Mouse (Mus musculus) heart, adult 2 months (tissue): ENCODE data around the gene Btn1a1.

Experiments
- CTCF ChIP-seq: fragments of 200-600 bp; IDR thresholded peaks from 2 replicates; pipeline ENCODE4 v1.8.1; 2022; ENCODE audit warnings: antibody characterized with exemption, mild to moderate bottlenecking, moderate library complexity
- EP300 ChIP-seq: fragments of 200-500 bp; IDR thresholded peaks from 2 replicates; pipeline ENCODE4 v1.6.1; 2011; ENCODE audit warnings: low read depth, low read length, control low read depth; ENCODE audit not compliant: insufficient read depth
- POLR2A ChIP-seq: fragments of 200-500 bp; IDR thresholded peaks from 2 replicates; pipeline ENCODE4 v1.6.1; 2011; ENCODE audit warnings: mild to moderate bottlenecking, low read depth, low read length, control low read depth; ENCODE audit not compliant: insufficient read depth

DNA sequence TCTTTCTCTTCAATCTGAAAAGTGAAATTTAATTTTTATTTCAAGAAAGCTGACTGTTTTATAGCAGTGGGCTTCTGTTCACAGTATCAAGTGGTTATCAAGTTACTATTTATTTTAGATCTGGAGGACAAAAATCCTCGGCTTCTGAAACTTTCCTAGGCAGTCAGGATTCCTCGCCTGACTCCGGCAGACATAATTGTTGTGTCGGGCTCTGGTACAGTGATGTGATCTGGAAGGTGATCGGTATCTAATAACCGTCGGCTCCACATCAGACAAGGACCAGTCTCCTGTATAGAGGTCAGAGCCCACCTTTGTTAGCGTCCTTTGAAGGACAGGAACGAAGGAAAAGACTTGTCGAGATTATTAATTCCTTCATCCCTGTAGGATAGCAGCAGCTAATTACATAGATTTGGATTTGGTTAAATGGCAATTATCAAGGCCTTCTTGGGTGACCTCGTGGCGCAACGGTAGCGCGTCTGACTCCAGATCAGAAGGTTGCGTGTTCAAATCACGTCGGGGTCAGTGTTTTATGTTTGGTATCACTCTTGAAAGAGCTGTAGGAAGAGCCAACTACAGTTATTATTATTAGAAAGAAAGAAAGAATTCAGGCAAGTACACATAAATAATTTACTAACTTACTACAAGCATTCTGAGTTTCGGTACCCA lies 32.1 kb upstream of the Btn1a1 start:
- TF ChIP-seq CTCF (no peak), POLR2A (no peak), EP300 (no peak)
